Mouse (Mus musculus) pancreas, adult 10 weeks (tissue): ENCODE measurements around the gene Raph1. TPM values are rescaled to one million over a fixed set of nuclear protein-coding genes. Genes with fewer than 3 reads are reported as not detected.

Experiments used
- polyA plus RNA-seq: library from polyadenylated mRNA; stranded (reverse); fragments of 350-450 nt; fragmentation: Illumina TruSeq; extraction: RNeasy Lipid Tissue Mini Kit (QIAGEN cat#74804); gene quantifications from one replicate; pipeline ENCODE4 v1.2.3, GENCODE M21; 2015; ENCODE audit warnings: low read depth, low replicate concordance; ENCODE audit not compliant: insufficient read depth

Gene Raph1
- polyA plus RNA-seq, result 4.1 TPM

DNA sequence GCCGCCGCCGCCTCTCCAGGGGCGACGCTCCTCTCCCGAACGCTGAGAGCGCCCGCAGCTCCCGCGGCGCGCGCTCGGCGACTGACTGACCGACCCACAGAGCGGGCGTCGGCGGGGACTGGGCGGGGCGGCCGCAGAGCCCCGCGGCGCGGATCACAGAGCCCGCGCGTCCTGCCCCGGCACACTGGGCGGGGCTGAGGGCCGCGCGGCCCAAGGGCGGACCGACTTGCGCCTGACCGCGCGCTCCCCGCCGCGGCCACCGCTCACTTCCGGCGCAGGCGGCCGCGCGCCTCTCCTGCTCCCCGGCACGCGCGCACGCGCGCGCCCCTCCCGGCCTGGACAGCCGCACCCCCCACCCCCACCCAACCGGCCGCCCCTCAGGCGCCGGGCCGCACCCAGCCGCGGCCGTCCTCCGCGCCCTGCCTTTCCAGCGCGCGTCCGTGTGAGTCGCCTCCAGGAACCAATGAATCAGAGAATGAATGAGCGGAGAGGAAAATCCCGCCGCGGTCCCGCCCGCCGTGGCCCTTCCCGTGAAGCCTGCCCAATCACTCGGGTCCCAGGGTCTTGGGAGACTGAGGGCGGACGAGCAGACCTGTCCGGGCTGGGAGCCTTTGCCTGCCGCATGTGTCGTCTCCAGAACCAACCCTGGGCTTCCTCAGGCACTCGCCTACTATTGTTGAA lies at the start of gene Raph1:
Gene Raph1, minus strand, starts transcription at position 474 of the 681 bp plus-strand sequence.

Other genes starting within 250 kb of the Raph1 start
- 7.3 TPM for gene Cyp20a1, start 223.8 kb downstream of the Raph1 start, polyA plus RNA-seq
- gene Abi2, start 157.5 kb downstream of the Raph1 start, polyA plus RNA-seq, result 2.2 TPM
- not detected for gene Cd28, start 149.7 kb upstream of the Raph1 start, polyA plus RNA-seq